Mouse (Mus musculus): ENCODE data around the gene Cnnm4.

DNA sequence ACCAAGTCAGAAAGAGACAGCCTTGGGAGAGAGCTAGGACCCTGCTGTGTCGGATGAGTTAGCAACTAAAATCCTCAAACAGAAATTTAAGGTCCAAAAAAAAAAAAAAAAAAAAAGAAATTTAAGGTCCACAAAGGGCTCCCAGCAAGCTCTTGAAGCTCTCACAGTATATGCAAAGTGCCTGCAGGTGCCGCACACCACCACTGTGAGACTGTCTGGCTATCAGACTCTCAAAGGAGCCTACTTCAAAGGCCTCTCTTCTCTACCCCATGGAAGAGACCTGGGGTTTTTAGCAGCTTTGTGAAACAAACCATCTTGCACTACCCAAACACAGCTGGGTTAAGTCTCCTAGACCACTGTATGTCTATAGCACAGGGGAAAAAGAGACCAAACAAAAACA lies 41.9 kb upstream of the Cnnm4 start:
- TF ChIP-seq CTCF (IDR thresholded peaks at IDR 0.05; ENCODE audit: control insufficient read depth, insufficient read depth, insufficient read length) (no peak), MYOG (IDR thresholded peaks at IDR 0.05; ENCODE audit: control insufficient read depth, extremely low read depth, insufficient read length) (no peak), USF1 (IDR thresholded peaks at IDR 0.05; ENCODE audit: low read depth) (no peak), MYOD1 (IDR thresholded peaks at IDR 0.05; ENCODE audit: control insufficient read depth, insufficient read length, low read depth) (no peak)

Measured in C2C12 (cell line).